Mouse (Mus musculus) embryo, embryonic 9.5 days (tissue): Measurements from ENCODE around the gene Olfml3.

Experiments used
- DNase-seq: peaks from one replicate; pipeline ENCODE4 v3.0.0-alpha.2; 2017; ENCODE audit errors: extremely low spot score

Gene Olfml3

GRCm38 (mm10) chr3:103737778-103738571 lies at the start of gene Olfml3:
Olfml3 (minus strand) TSS chr3:103738001.
- peak; percentile 95 for DNase-seq

- no peak for DNase-seq
These were observed 49.4 kb upstream of the Olfml3 start for GRCm38 (mm10) chr3:103787225-103787624.

GRCm38 (mm10) chr3:103782844-103783609 lies 45.2 kb upstream of the Olfml3 start:
- DNase-seq, result no peak

GRCm38 (mm10) chr3:103780777-103781176 lies 43.0 kb upstream of the Olfml3 start:
- no peak for DNase-seq

GRCm38 (mm10) chr3:103780271-103780670 lies 42.5 kb upstream of the Olfml3 start:
- DNase-seq, result no peak

GRCm38 (mm10) chr3:103779183-103779582 lies 41.4 kb upstream of the Olfml3 start:
- no peak for DNase-seq

GRCm38 (mm10) chr3:103778660-103779059 lies 40.9 kb upstream of the Olfml3 start:
- DNase-seq, result no peak

GRCm38 (mm10) chr3:103777940-103778339 lies 40.1 kb upstream of the Olfml3 start:
- DNase-seq, result no peak

- DNase-seq, result no peak
These were observed 36.2 kb upstream of the Olfml3 start for GRCm38 (mm10) chr3:103774009-103774408.

- no peak for DNase-seq
These were observed 35.7 kb upstream of the Olfml3 start for GRCm38 (mm10) chr3:103773508-103773907.

GRCm38 (mm10) chr3:103772846-103773245 lies 35.0 kb upstream of the Olfml3 start:
- no peak for DNase-seq

GRCm38 (mm10) chr3:103771531-103772130 lies 33.8 kb upstream of the Olfml3 start:
- no peak for DNase-seq

GRCm38 (mm10) chr3:103766789-103767188 lies 29.0 kb upstream of the Olfml3 start:
- no peak for DNase-seq

GRCm38 (mm10) chr3:103759261-103759970 lies 21.6 kb upstream of the Olfml3 start:
- DNase-seq, result no peak

GRCm38 (mm10) chr3:103758456-103758855 lies 20.7 kb upstream of the Olfml3 start:
- DNase-seq, result no peak

GRCm38 (mm10) chr3:103756920-103757319 lies 19.1 kb upstream of the Olfml3 start:
- DNase-seq, result no peak

- no peak for DNase-seq
These were observed 17.6 kb upstream of the Olfml3 start for GRCm38 (mm10) chr3:103755351-103755750.

- no peak for DNase-seq
These were observed 13.8 kb upstream of the Olfml3 start for GRCm38 (mm10) chr3:103751558-103751957.

GRCm38 (mm10) chr3:103746711-103747110 lies 8.9 kb upstream of the Olfml3 start:
- no peak for DNase-seq

- no peak for DNase-seq
These were observed 7.4 kb upstream of the Olfml3 start for GRCm38 (mm10) chr3:103745001-103745770.

GRCm38 (mm10) chr3:103743208-103743607 lies 5.4 kb upstream of the Olfml3 start:
- DNase-seq, result no peak
